Mouse (Mus musculus): Measurements from ENCODE around the gene Inf2.

Inf2 gene

GRCm38 (mm10) chr12:112597618-112598017 lies 9.0 kb downstream of the Inf2 start:
- POLR2A ChIA-PET = interaction anchor here in 3 of 4 experiments (1.1 to 9.1 kb wide), 16 partner anchors 8 to 52 kb away, joined by 3 to 85 read pairs (median 8); partner anchors contain the start of genes Inf2 (in 2 of the 3) and Siva1 (in 1 of the 3)

GRCm38 (mm10) chr12:112599198-112599597 lies 10.6 kb downstream of the Inf2 start:
- ChIA-PET CTCF (interaction anchor here (0.7 to 3.5 kb wide), 18 partner anchors 9 to 196 kb away, joined by 3 to 23 read pairs (median 4); partner anchors contain the start of genes Akt1 (in 1 of the 4) and Inf2 (in 1 of the 4)), POLR2A (interaction anchor here in 2 of 4 experiments (0.7 to 9.1 kb wide), 21 partner anchors 9 to 415 kb away, joined by 3 to 85 read pairs (median 4); partner anchors contain the start of genes Inf2 (in 2 of the 2) and Siva1 (in 1 of the 2))

More at GRCm38 (mm10) chr12:112597618-112598017, 9.0 kb downstream of the Inf2 start:
- CTCF ChIA-PET = interaction anchor here in 3 of 4 experiments (1.0 to 3.5 kb wide), 8 partner anchors 20 to 46 kb away, joined by 3 to 23 read pairs (median 5); no protein-coding TSS in a partner anchor

- ChIA-PET CTCF (interaction anchor here (0.6 to 3.5 kb wide), 16 partner anchors 8 to 868 kb away, joined by 3 to 23 read pairs (median 5); partner anchors contain the start of genes Akt1 (in 1 of the 4) and Inf2 (in 1 of the 4)), POLR2A (interaction anchor here in 2 of 4 experiments (0.7 to 9.1 kb wide), 19 partner anchors 10 to 416 kb away, joined by 3 to 85 read pairs (median 5); partner anchors contain the start of genes Inf2 (in 2 of the 2), Adssl1 (in 1 of the 2) and Siva1 (in 1 of the 2))
These were observed 11.5 kb downstream of the Inf2 start for GRCm38 (mm10) chr12:112599942-112600611.

- POLR2A ChIA-PET = interaction anchor here in 2 of 4 experiments (1.1 to 4.7 kb wide), 5 partner anchors 15 to 52 kb away, joined by 3 to 21 read pairs (median 5); partner anchors contain the start of gene Adssl1 (in 1 of the 2)
- CTCF ChIA-PET = interaction anchor here in 2 of 4 experiments (0.6 to 2.2 kb wide), 7 partner anchors 19 to 106 kb away, joined by 3 to 21 read pairs (median 3); partner anchors contain the start of gene Siva1 (in 1 of the 2)
These were observed 15.4 kb downstream of the Inf2 start for GRCm38 (mm10) chr12:112604022-112604421.

- POLR2A ChIA-PET = interaction anchor here in 3 of 4 experiments (0.6 to 10.3 kb wide), 20 partner anchors 8 to 135 kb away, joined by 3 to 85 read pairs (median 4); partner anchors contain the start of genes Adssl1 (in 2 of the 3) and Siva1 (in 1 of the 3)
- CTCF ChIA-PET = interaction anchor here (0.6 to 5.3 kb wide), 80 partner anchors 8 to 491 kb away, joined by 3 to 123 read pairs (median 4); partner anchors contain the start of genes Adssl1 (in 4 of the 4), Siva1 (in 2 of the 4) and Inf2 (in 1 of the 4)
These were observed 16.4 kb downstream of the Inf2 start for GRCm38 (mm10) chr12:112604709-112605649.

GRCm38 (mm10) chr12:112605766-112606165 lies 17.2 kb downstream of the Inf2 start:
- ChIA-PET CTCF (interaction anchor here (0.5 to 5.3 kb wide), 91 partner anchors 8 to 818 kb away, joined by 3 to 123 read pairs (median 4); partner anchors contain the start of genes Adssl1 (in 4 of the 4), Siva1 (in 2 of the 4) and Inf2 (in 1 of the 4)), POLR2A (interaction anchor here (0.6 to 10.3 kb wide), 21 partner anchors 9 to 768 kb away, joined by 3 to 85 read pairs (median 5); partner anchors contain the start of genes Adssl1 (in 2 of the 4) and Siva1 (in 1 of the 4))

- ChIA-PET CTCF (interaction anchor here in 2 of 4 experiments (0.7 to 5.3 kb wide), 9 partner anchors 8 to 109 kb away, joined by 3 to 123 read pairs (median 17); partner anchors contain the start of gene Adssl1 (in 1 of the 2)), POLR2A (interaction anchor here in 2 of 4 experiments (0.6 to 10.3 kb wide), 9 partner anchors 9 to 132 kb away, joined by 3 to 85 read pairs (median 10); partner anchors contain the start of gene Adssl1 (in 2 of the 2))
These were observed 18.4 kb downstream of the Inf2 start for GRCm38 (mm10) chr12:112606998-112607397.

GRCm38 (mm10) chr12:112609031-112609430 lies 20.4 kb downstream of the Inf2 start:
- CTCF ChIA-PET = interaction anchor here (0.5 to 5.3 kb wide), 19 partner anchors 9 to 103 kb away, joined by 3 to 123 read pairs (median 5); partner anchors contain the start of genes Adssl1 (in 1 of the 4) and Akt1 (in 1 of the 4)
- POLR2A ChIA-PET = interaction anchor here (0.5 to 10.3 kb wide), 22 partner anchors 8 to 820 kb away, joined by 3 to 85 read pairs (median 4); partner anchors contain the start of gene Adssl1 (in 2 of the 4)

- ChIA-PET CTCF (interaction anchor here in 2 of 4 experiments (2.0 to 6.0 kb wide), 4 partner anchors 11 to 64 kb away, joined by 11 to 47 read pairs (median 22); partner anchors contain the start of gene Inf2 (in 1 of the 2)), POLR2A (interaction anchor here in 3 of 4 experiments (0.6 to 4.8 kb wide), 8 partner anchors 8 to 1608 kb away, joined by 3 to 68 read pairs (median 6); no protein-coding TSS in a partner anchor)
These were observed 28.1 kb downstream of the Inf2 start for GRCm38 (mm10) chr12:112616668-112617067.

GRCm38 (mm10) chr12:112617184-112617583 lies 28.6 kb downstream of the Inf2 start:
- POLR2A ChIA-PET = interaction anchor here (0.5 to 4.8 kb wide), 22 partner anchors 9 to 1608 kb away, joined by 3 to 68 read pairs (median 4); partner anchors contain the start of gene Siva1 (in 2 of the 4)
- CTCF ChIA-PET = interaction anchor here (0.6 to 6.0 kb wide), 55 partner anchors 8 to 1816 kb away, joined by 3 to 67 read pairs (median 4); partner anchors contain the start of genes Akt1 (in 1 of the 4), Brf1 (in 1 of the 4), Btbd6 (in 1 of the 4) and Inf2 (in 1 of the 4)

GRCm38 (mm10) chr12:112617898-112618380 lies 29.4 kb downstream of the Inf2 start:
- CTCF ChIA-PET = interaction anchor here (0.5 to 6.0 kb wide), 70 partner anchors 9 to 1817 kb away, joined by 3 to 67 read pairs (median 4); partner anchors contain the start of genes Akt1 (in 1 of the 4), Brf1 (in 1 of the 4), Cdca4 (in 1 of the 4) and Inf2 (in 1 of the 4)

GRCm38 (mm10) chr12:112618981-112619685 lies 30.5 kb downstream of the Inf2 start:
- ChIA-PET POLR2A (interaction anchor here (0.6 to 4.8 kb wide), 22 partner anchors 10 to 304 kb away, joined by 3 to 68 read pairs (median 7); partner anchors contain the start of genes Inf2 (in 1 of the 4) and Siva1 (in 1 of the 4)), CTCF (interaction anchor here (0.9 to 6.0 kb wide), 16 partner anchors 8 to 474 kb away, joined by 3 to 67 read pairs (median 14); partner anchors contain the start of gene Kif26a (in 1 of the 4))

More at GRCm38 (mm10) chr12:112617898-112618380, 29.4 kb downstream of the Inf2 start:
- POLR2A ChIA-PET = interaction anchor here (0.5 to 4.8 kb wide), 25 partner anchors 9 to 843 kb away, joined by 3 to 68 read pairs (median 4); partner anchors contain the start of gene Siva1 (in 2 of the 4)

GRCm38 (mm10) chr12:112619686-112620353 lies 31.2 kb downstream of the Inf2 start, which contains the start of gene Adssl1:
TSS of gene Adssl1 (plus strand) at chr12:112620045.
- POLR2A ChIA-PET = interaction anchor here (0.6 to 4.8 kb wide), 31 partner anchors 9 to 457 kb away, joined by 3 to 68 read pairs (median 4); partner anchors contain the start of genes Siva1 (in 3 of the 4) and Inf2 (in 1 of the 4)
- CTCF ChIA-PET = interaction anchor here (0.5 to 6.0 kb wide), 25 partner anchors 10 to 515 kb away, joined by 3 to 67 read pairs (median 5); partner anchors contain the start of genes Akt1 (in 1 of the 4), Cdca4 (in 1 of the 4), Kif26a (in 1 of the 4) and Siva1 (in 1 of the 4)

- POLR2A ChIA-PET = interaction anchor here (0.7 to 4.8 kb wide), 30 partner anchors 9 to 458 kb away, joined by 3 to 68 read pairs (median 4); partner anchors contain the start of genes Siva1 (in 3 of the 4) and Inf2 (in 1 of the 4)
- CTCF ChIA-PET = interaction anchor here (0.5 to 6.0 kb wide), 28 partner anchors 9 to 516 kb away, joined by 3 to 67 read pairs (median 4); partner anchors contain the start of genes Akt1 (in 1 of the 4), Cdca4 (in 1 of the 4), Kif26a (in 1 of the 4) and Siva1 (in 1 of the 4)
These were observed 31.9 kb downstream of the Inf2 start for GRCm38 (mm10) chr12:112620354-112621061.

All from embryonic stem cell, embryonic (primary cell).